Mouse (Mus musculus): ENCODE results near the gene Ceacam16. TPM values are rescaled to one million over a fixed set of nuclear protein-coding genes. Genes with fewer than 3 reads are reported as not detected.

Ceacam16 gene
- 0.20 and 0.71 TPM in 2 replicates for polyA plus RNA-seq (2012; rRNA removed; ENCODE audit: low replicate concordance)

DNA sequence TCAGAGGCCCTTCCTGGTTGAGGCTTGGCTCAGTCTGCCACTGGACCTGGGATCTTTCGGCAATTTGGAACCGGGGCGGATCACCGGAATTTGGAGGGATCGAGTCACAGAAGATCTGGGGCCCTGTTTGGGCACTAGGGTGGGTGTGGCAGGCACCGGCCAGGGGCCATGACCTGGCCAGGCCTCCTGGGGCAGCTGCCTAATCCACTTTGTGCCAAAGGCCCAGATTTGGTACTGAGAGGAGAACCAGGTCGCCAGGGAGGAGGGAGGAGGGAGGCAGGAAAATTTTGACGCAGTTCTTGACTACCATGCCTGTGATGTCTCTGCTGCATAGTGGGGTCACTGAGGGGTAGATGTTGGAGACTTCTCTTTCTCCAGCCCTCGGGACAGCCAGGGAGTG is at the start of gene Ceacam16:
TSS of gene Ceacam16 (minus strand) at position 101 of the 400 bp plus-strand sequence.

DNA sequence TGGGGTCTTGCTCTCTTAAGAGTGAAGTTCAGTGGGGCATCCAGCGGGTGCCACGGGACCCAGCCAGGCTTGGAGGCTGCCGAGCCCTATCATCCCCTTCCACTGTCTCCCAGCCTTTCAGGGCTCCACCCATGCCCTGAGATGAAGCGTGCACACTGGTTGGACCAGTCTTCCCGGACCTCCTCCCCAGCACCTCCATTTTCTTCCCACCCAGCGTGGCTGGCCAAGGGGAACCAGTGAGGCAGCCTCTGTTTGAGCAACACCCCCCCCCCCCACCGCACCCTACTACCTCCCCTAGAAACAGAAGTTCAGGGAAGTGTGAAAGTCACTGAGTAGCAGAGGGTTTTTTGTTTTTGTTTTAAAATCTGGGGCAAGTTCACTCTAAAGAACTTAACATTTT is 26.8 kb upstream of the Ceacam16 start, which contains the start of gene Ceacam19:
TSS of gene Ceacam19 (minus strand) at position 117 of the 400 bp plus-strand sequence.

DNA sequence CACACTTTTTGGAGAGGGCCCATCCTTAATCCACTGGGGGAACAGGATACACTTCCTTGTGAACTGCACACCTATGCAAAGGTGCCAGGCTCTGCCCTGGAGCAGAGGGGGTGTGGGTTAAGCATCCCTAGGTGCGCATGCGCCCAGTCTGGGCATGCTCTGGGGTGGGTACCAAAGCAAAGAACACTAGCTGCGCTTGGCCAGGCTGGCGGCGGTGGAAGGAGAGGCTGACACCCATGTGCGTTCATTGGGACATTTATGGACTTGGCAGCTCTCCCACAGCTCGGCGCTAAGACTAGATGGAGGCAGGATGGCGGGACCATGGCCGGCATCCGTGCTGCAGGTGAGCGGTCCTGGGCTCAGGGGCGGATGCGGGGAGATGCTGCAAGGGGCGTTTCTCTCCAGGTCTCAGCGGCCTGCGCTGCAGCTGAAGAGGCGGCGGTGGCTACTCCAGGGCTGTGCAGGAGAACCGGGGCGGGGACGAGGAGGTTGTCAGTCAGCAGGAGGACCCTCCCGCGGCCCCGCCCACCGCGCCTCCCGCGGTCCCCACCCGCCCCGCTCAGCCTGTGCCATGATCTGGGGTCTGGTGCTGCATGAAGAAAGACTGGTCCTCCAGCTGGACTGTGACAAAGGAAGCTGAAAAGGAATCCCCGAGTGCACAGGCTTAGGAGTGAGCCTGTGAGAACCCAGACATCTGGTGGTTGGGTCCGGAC is 9.1 kb downstream of the Ceacam16 start, which contains the start of gene Gm19345:
TSS of gene Gm19345 (plus strand) at position 146 of the 713 bp plus-strand sequence.

DNA sequence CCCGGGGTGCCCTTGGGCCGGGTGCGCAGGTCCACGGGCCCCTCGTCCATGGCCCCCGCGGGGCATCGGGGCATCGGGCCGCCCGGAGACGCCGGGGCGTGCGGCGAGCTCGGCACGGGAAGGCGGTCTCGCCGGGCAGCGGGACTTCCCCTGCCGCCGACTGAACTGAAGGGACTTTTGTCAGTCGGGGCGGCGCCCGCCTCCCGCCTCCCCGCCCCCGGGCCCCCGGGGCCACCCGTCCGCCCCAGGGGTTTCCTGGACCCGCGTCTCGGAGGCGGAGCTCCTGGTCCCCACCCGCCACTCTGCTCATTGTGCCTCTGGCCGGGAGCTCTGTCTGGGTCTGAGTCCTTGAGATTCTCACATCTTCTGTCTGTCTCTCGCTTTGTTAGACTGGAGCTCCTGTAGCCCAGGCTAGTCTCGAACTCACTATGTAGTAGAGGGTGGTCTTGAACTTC is 38.5 kb downstream of the Ceacam16 start, which contains the start of gene Bcl3:
TSS of gene Bcl3 (minus strand) at position 167 of the 455 bp plus-strand sequence.

Other genes starting within 250 kb of the Ceacam16 start
- 41.9 and 115 TPM in 2 replicates for gene Relb, start 231.9 kb downstream of the Ceacam16 start, polyA plus RNA-seq (2012; rRNA removed; ENCODE audit: low replicate concordance)
- 104 and 143 TPM in 2 replicates for gene Clptm1, start 196.3 kb downstream of the Ceacam16 start, polyA plus RNA-seq (2012; rRNA removed; ENCODE audit: low replicate concordance)
- 950 and 3,249 TPM in 2 replicates for gene Apoc2, start 183.4 kb downstream of the Ceacam16 start, polyA plus RNA-seq (2012; rRNA removed; ENCODE audit: low replicate concordance)
- gene Gm44805, start 179.9 kb downstream of the Ceacam16 start, polyA plus RNA-seq (2012; rRNA removed; ENCODE audit: low replicate concordance) = 1.4 TPM in 1 of 2 replicates, not detected in the other
- gene Apoc4, start 179.8 kb downstream of the Ceacam16 start, polyA plus RNA-seq (2012; rRNA removed; ENCODE audit: low replicate concordance) = 0.36 and 1.9 TPM in 2 replicates
- 0.72 and 1.2 TPM in 2 replicates for gene Apoc1, start 168.6 kb downstream of the Ceacam16 start, polyA plus RNA-seq (2012; rRNA removed; ENCODE audit: low replicate concordance)
- 286 and 462 TPM in 2 replicates for gene Apoe, start 162.1 kb downstream of the Ceacam16 start, polyA plus RNA-seq (2012; rRNA removed; ENCODE audit: low replicate concordance)
- gene Tomm40, start 145.9 kb downstream of the Ceacam16 start, polyA plus RNA-seq (2012; rRNA removed; ENCODE audit: low replicate concordance) = 95.8 and 122 TPM in 2 replicates
- gene Nectin2, start 110.8 kb downstream of the Ceacam16 start, polyA plus RNA-seq (2012; rRNA removed; ENCODE audit: low replicate concordance) = 232 and 247 TPM in 2 replicates
- gene Bcam, start 90.3 kb downstream of the Ceacam16 start, polyA plus RNA-seq (2012; rRNA removed; ENCODE audit: low replicate concordance) = 25.1 and 27.9 TPM in 2 replicates
- gene Cblc, start 64.5 kb downstream of the Ceacam16 start, polyA plus RNA-seq (2012; rRNA removed; ENCODE audit: low replicate concordance) = 94.7 and 149 TPM in 2 replicates
- 202 and 317 TPM in 2 replicates for gene Bcl3, start 38.5 kb downstream of the Ceacam16 start, polyA plus RNA-seq (2012; rRNA removed; ENCODE audit: low replicate concordance)
- gene Gm19345, start 9.3 kb downstream of the Ceacam16 start, polyA plus RNA-seq (2012; rRNA removed; ENCODE audit: low replicate concordance) = 0.44 TPM in 1 of 2 replicates, not detected in the other
- gene Ceacam19, start 26.7 kb upstream of the Ceacam16 start, polyA plus RNA-seq (2012; rRNA removed; ENCODE audit: low replicate concordance) = 0.05 TPM in 1 of 2 replicates, not detected in the other
- gene Pvr, start 59.9 kb upstream of the Ceacam16 start, polyA plus RNA-seq (2012; rRNA removed; ENCODE audit: low replicate concordance) = 7.0 TPM in 2 replicates
- 125 and 289 TPM in 2 replicates for gene Igsf23, start 89.5 kb upstream of the Ceacam16 start, polyA plus RNA-seq (2012; rRNA removed; ENCODE audit: low replicate concordance)
- 19.7 and 71.0 TPM in 2 replicates for gene Ceacam20, start 104.1 kb upstream of the Ceacam16 start, polyA plus RNA-seq (2012; rRNA removed; ENCODE audit: low replicate concordance)
- gene Nlrp9b, start 130.2 kb upstream of the Ceacam16 start, polyA plus RNA-seq (2012; rRNA removed; ENCODE audit: low replicate concordance) = 1.9 and 2.2 TPM in 2 replicates
- 0.02 and 0.05 TPM in 2 replicates for gene Vmn1r91, start 238.4 kb upstream of the Ceacam16 start, polyA plus RNA-seq (2012; rRNA removed; ENCODE audit: low replicate concordance)